Mouse (Mus musculus) heart, adult 8-10 months (tissue): ENCODE measurements at regions not wholly inside any gene's neighbourhood (a gene's known extent, or its start where the extent isn't known, plus 50 kb on each side); places are given as distances from the start of the nearest gene placed in this dataset.

Experiments
- DNase-seq: peaks from one replicate; pipeline ENCODE4 v3.0.0; 2022; ENCODE audit warnings: low spot score

DNA sequence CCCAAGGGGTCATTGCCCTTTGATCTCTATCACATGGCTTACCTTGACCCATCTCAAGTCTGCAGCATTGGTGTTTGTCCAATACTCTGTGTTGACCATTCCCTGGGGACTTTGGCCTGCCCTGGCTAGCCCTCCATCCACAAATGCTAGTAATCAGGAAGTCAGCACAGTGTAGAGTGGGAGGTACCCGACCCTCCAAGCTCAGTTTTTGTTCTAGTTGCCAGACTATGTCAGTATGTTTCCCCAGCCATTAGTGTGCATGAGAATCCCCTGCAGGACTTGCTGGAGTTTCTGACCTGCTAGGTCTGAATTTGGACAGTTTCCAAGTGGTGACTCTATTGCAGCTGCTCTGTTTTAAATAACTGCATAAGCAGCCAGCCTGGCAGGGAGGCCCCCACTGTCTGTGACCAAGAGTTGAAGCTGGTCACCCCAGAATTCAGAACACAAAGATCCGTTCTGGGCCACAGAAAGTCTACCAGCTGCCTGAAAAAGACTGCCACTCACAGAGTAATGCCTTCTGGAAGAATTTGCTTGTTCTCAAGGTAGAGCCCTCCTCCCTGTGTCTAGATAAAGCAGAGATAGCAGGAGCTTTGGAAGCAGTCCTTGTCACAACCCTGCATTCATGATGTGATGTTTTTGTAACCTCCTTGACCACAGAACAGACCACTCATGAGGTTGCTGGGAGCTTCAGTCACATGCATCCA, 118.0 kb upstream of the Slc22a23 start:
- no peak for DNase-seq

DNA sequence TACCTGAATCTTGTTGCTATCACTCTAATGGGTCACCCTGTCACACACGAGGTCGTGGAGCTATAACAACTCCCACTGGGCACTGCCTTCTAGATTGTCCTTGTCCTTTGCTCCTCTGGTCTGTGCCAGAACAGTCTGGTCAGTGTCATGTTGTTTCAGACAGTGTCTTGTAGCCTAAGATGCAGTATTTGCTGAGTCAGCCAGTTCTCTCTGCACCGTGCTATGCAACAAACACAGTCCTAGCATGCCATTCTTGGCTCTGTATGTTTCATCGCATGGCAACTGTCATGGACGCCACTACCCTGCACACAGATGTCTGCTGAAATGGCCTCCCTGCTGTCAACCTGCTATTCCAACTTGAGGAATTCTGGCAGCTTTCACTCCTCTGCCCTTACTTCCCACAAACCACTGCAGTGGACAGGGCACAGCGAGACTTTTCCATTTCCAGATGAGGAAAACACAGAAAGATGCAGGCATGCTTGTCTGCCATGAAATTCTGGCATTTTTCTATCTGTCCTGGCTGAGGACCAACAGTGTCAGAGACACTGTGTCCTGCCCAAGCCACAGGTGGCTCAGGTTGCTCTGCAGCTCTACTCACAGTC, 117.3 kb upstream of the Slc22a23 start:
- no peak for DNase-seq

GRCm38 (mm10) chr13:34460969-34461368, 116.0 kb upstream of the Slc22a23 start:
- no peak for DNase-seq

DNA sequence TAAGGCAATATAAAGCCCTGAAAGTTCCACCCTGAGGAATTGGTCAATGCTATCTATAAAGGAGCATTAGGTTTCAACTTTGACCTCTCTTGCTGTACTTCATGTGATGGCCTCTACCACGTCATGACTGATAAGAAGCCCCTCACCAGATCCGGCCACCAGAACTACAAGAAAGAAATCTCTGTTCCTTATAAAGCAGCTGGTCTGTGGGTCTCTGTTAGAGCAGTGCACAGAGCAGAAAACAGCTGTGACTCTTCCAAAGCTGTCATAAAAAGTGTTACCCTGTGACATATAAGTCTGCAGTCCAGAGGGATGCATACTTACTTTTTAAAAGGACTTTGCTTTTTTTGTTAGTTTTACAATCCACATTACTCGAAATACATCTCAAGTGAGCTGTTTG, 111.1 kb upstream of the Slc22a23 start:
- no peak for DNase-seq

DNA sequence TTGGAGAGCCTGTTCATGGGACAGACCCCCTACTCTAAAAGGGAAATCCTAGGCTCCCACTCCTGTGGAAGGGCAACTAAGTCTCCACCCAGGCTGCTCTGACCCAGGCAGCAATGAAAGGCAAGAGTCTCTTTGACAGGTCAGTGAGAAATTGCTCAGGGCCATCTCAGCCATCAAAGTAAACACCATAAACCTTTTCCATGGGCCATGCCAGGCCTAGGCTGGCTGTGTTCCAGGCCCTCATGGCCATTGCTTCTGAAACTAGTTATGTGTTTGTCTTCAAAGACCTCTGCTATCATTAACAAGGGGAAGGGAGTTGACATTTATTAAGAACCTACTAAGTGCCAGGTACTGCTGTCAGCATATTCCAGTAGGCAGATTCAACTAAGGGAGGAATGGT, 101.8 kb upstream of the Slc22a23 start:
- no peak for DNase-seq

DNA sequence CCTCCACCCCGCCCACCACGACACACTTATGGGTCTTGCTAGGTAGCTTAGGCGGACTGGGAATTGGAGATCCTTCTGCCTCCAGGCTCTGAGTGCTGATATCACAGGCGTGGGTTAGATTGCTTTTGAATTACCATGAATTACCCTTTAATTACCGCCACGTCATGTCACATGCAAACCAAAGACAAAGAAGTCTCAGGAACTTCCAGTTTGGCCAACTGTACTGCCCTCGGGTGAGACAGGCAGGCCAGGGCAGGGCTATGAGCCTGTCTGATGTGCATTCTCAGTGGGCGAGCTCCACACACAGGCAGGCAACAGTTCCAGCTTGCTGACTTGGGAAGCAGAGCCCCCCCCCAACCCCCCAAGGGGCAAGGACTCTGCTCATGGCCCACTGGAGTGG, 101.3 kb upstream of the Slc22a23 start:
- no peak for DNase-seq

DNA sequence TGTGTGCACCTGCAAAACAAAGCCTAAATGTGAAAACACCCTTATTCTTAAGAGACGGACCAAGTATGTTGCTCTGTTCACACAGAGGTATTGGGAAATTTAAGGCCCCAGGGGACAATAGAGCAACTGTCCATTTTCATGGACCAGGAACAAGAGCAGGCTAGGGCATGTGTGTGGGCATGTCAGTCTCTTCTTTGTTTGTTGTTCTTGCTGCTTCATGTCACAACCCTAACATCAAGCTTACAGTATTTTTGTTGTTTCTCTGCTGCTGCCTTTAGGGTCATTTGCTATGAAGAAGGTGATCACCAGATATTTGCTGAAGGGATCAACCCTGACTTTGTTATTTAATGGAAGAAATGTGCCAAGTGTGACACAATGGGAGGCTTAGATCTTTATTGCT, 96.4 kb upstream of the Slc22a23 start:
- no peak for DNase-seq

GRCm38 (mm10) chr13:34427527-34427926, 82.5 kb upstream of the Slc22a23 start:
- DNase-seq: no peak

DNA sequence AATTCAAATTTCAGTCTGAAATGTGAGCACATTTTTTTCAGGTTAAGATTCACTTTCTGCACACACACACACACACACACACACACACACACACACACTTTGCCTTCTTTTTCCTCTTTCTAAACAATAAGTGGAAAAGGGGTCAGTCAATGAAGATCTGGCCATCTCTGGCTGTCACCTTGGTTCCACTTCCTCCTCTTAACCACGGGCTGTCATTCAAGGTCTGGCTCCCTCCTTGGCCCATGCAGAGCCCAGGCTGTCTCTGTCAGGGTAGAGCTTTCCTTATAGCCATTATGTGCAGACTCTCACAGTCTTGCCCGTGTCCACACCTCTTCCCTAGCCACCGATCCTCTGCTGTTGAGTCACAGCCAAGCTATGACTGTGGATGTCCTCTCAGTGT, 79.9 kb upstream of the Slc22a23 start:
- no peak for DNase-seq

GRCm38 (mm10) chr13:34421644-34422043, 76.7 kb upstream of the Slc22a23 start:
- no peak for DNase-seq

DNA sequence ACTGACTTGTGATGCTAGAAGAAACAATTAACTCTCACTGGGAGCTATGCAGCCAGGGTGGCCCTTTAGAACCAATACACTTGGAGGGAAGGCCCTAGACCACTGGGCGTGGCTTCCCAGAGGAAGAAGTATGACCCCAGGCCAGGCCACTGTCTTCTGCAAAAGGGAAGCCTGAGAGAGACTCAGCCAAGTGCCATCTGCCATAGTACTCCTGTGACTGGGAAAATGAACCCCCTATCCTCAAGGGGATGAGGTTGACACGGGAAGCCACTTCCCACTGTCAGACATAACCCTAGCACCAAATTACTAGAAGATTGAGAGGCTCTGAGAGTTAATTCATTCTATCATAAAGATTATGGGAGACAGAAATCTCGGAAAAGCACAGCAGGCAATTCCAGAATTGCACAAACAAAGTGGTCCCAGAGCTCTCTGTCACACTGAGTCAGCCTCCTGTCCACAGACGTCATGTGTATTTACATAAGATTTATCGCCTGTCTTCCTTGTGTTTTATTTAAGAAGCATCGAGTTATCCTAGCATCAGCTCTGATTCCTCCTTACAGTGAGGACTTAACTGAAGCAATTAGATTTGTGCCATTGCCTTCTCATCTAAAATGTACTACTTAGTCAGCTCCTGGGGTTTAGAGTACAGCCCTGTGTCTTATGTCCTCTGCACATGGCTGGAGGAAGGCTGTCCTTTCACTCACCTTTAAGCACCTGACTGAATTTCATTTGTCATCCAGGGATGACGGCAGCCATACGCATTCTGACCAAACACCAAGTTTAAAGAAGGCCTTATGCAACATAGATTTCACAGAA, 75.6 kb upstream of the Slc22a23 start:
- no peak for DNase-seq

- DNase-seq: no peak
Observed at GRCm38 (mm10) chr13:34419061-34419460, 74.1 kb upstream of the Slc22a23 start.

DNA sequence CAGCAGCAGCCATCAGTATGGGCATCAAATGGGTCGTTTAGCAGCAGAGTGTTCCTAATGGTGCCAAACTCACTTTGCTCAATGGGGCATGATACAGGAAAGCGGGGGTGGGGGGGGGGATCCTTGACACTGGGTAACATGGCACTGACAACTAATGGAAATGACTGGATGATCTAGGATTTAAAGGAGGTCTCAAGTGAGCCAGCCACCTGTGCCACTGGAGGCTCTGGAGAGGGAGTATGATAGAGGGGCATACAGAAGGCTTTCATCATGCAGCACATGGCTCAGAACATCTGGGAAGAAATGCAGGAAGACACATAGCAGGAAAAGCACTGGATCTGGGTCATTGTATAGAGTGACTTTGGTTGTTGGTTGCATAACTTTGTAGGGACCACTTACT, 71.6 kb upstream of the Slc22a23 start:
- no peak for DNase-seq

GRCm38 (mm10) chr13:34414533-34414932, 69.6 kb upstream of the Slc22a23 start:
- no peak for DNase-seq

DNA sequence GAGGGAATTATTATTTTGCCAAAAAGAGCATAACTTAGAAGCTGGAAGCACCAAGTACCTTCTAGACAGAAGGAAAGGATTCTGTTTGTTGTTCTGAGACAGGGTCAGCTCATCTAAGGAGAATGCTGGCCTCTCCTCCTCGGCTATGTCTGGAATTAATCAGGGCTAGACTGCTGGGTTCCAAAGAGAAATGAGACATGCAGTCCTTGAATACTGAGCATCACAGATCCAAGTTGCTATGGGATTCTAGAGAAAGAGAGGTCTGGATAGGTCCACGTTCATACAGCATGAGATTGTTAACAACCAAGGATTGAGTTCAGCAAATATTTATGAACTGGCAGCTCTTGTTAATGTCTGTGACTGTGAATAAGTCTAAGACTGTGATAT, 63.7 kb upstream of the Slc22a23 start:
- DNase-seq: no peak

- DNase-seq: no peak
Observed at GRCm38 (mm10) chr13:34408007-34408668, 63.2 kb upstream of the Slc22a23 start.

- no peak for DNase-seq
Observed at GRCm38 (mm10) chr13:34406291-34406690, 61.3 kb upstream of the Slc22a23 start.

DNA sequence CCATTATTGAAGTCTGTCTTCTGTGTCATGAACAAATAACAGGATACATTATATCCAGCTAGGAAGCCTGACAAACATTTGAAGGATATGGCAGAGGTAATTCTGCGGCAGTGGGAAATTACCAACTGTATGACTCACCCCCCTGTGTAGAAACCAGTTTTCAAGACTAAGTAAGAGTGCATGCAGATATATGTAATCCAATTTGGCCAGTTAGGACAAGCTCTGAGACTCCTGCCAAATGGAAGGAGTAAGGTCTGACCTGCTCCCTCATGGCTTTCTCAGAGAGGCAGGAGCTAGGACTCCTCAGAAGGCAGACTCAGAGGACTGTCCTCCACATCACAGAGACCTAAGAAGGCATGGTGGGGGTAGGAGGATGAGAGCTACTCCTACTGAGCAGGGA, 57.6 kb upstream of the Slc22a23 start:
- DNase-seq: no peak

DNA sequence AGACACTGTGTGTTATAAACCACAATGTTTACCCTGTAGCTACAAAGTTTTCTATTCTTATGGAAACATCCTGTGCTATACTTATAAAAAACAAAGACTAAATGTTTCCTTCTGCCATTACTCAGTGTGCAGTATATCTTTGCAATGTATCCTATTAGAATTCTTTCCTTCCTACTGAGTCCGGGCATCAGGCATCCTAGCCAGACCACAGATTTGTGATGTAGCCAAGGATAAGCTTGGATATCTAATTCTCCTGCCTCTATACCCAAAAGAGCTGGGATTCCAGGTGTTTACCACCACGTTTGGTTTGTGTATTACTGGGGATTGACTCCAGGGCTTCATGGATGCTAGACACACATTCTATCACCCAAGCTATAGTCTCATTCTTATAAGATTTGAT, 56.0 kb upstream of the Slc22a23 start:
- no peak for DNase-seq

DNA sequence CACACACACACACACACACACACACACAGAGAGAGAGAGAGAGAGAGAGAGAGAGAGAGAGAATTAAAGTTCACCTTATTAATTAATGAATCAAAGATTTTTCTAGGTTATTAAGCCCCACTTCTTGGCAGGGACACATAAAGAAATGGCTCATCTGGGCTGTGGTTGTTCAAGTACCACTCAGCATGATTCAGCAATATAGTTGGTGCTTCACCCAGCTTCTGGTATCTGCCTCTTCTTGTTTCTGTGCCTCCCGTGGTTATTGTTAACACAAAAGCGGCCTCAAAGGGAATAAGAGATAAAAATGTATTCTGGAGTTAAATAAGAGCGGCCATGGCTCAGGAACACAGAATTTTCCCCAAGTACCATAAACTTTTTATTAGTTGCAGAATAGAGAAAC, 53.9 kb upstream of the Slc22a23 start:
- DNase-seq: no peak

DNA sequence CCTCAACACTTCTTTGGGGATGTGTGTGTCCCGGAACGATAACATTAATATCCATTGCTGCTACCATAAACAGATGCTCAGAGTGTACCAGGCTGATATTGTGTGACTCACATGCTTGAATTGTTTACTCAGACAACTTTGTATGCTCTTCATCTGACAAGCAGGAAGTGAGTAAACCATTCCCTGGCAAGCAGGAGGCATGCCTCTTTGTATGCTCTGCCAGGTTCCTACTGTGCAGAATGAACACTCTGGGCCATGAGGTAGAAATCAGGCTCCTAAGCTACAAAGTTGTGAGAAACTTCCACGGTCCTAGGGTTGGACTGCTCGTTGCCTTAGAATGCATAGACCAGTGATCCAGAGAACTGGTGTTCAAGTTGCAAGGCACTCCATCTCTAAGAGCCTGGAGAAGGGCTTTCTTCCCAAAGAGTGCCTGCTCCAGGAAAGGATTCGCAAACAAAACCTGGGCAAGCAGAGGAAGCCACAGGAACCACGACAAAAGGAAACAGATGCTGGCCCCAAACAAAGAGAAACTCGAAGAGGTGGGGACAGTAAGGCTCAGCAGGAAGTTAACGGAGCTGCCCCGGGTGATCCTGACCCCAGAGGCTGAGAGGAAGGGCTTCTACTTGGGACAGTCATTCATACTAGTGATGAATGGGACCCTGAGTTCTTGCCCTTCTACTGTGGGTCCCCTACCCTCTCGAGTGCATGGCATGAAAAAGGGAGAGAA, 53.2 kb upstream of the Slc22a23 start:
- no peak for DNase-seq

GRCm38 (mm10) chr13:34395504-34395903, 50.5 kb upstream of the Slc22a23 start:
- no peak for DNase-seq
